Mouse (Mus musculus): ENCODE measurements around the gene Hnrnpm. TPM values are rescaled to one million over a fixed set of nuclear protein-coding genes. Genes with fewer than 3 reads are reported as not detected.

Gene Hnrnpm
- polyA plus RNA-seq, 1 experiment: 92.2 TPM

- Histone ChIP-seq H3K4me3 (ENCODE audit: control insufficient read depth, low read depth, low read length) (peak within 1 kb of the TSS; percentile 88), H3K36me3 (ENCODE audit: control insufficient read depth, insufficient read depth, low read length) (no peaks in the 10 kb centered on the region), H3K4me1 (ENCODE audit: control insufficient read depth, insufficient read depth, low read length) (no peaks in the 10 kb centered on the region; the same call in 1 of the 2 replicates), H3K27ac (ENCODE audit: control insufficient read depth, insufficient read depth, low read depth, low read length) (peak within 1 kb of the TSS; percentile 58), H3K27me3 (ENCODE audit: control insufficient read depth, insufficient read depth, low read length) (no peaks in the 10 kb centered on the region)
- TF ChIP-seq CTCF (IDR thresholded peaks at IDR 0.05; ENCODE audit: control insufficient read depth, insufficient read depth, insufficient replicate concordance, low read depth, low read length) (no peak), POLR2A (IDR thresholded peaks at IDR 0.05; ENCODE audit: control insufficient read depth, low read depth, low read length) (peak; percentile 69)
Measured at GRCm38 (mm10) chr17:33718384-33718881, 31.8 kb upstream of the Hnrnpm start, which contains the start of gene March2. Gene March2, minus strand, starts transcription at chr17:33718670.

- H3K4me3 ChIP-seq (ENCODE audit: control insufficient read depth, low read depth, low read length): peak overlapping the region; percentile 88
- H3K27ac ChIP-seq (ENCODE audit: control insufficient read depth, insufficient read depth, low read depth, low read length): peak overlapping the region; percentile 58
- TF ChIP-seq POLR2A (IDR thresholded peaks at IDR 0.05; ENCODE audit: control insufficient read depth, low read depth, low read length) (no peak), CTCF (IDR thresholded peaks at IDR 0.05; ENCODE audit: control insufficient read depth, insufficient read depth, insufficient replicate concordance, low read depth, low read length) (no peak)
- no peaks in the 10 kb centered on the region for H3K27me3 ChIP-seq (ENCODE audit: control insufficient read depth, insufficient read depth, low read length)
- H3K36me3 ChIP-seq (ENCODE audit: control insufficient read depth, insufficient read depth, low read length): no peaks in the 10 kb centered on the region
- no peaks in the 10 kb centered on the region; the same call in 1 of the 2 replicates for H3K4me1 ChIP-seq (ENCODE audit: control insufficient read depth, insufficient read depth, low read length)
Measured at GRCm38 (mm10) chr17:33717982-33718381, 31.3 kb upstream of the Hnrnpm start.

- no peak for TF ChIP-seq CTCF (IDR thresholded peaks at IDR 0.05; ENCODE audit: control insufficient read depth, insufficient read depth, insufficient replicate concordance, low read depth, low read length)
- no peak for TF ChIP-seq POLR2A (IDR thresholded peaks at IDR 0.05; ENCODE audit: control insufficient read depth, low read depth, low read length)
- H3K4me1 ChIP-seq (ENCODE audit: control insufficient read depth, insufficient read depth, low read length): no peaks in the 10 kb centered on the region; the same call in 1 of the 2 replicates
- no peak overlapping the region for H3K27ac ChIP-seq (ENCODE audit: control insufficient read depth, insufficient read depth, low read depth, low read length)
Measured at GRCm38 (mm10) chr17:33717246-33717645, 30.6 kb upstream of the Hnrnpm start.

GRCm38 (mm10) chr17:33714779-33715178 is 28.1 kb upstream of the Hnrnpm start:
- TF ChIP-seq POLR2A (IDR thresholded peaks at IDR 0.05; ENCODE audit: control insufficient read depth, low read depth, low read length) (no peak), CTCF (IDR thresholded peaks at IDR 0.05; ENCODE audit: control insufficient read depth, insufficient read depth, insufficient replicate concordance, low read depth, low read length) (no peak)
- Histone ChIP-seq H3K27me3 (ENCODE audit: control insufficient read depth, insufficient read depth, low read length) (no peaks in the 10 kb centered on the region), H3K27ac (ENCODE audit: control insufficient read depth, insufficient read depth, low read depth, low read length) (no peak overlapping the region), H3K36me3 (ENCODE audit: control insufficient read depth, insufficient read depth, low read length) (no peaks in the 10 kb centered on the region), H3K4me1 (ENCODE audit: control insufficient read depth, insufficient read depth, low read length) (no peaks in the 10 kb centered on the region; the same call in 1 of the 2 replicates), H3K4me3 (ENCODE audit: control insufficient read depth, low read depth, low read length) (no peak overlapping the region)

More at GRCm38 (mm10) chr17:33717246-33717645, 30.6 kb upstream of the Hnrnpm start:
- Histone ChIP-seq H3K4me3 (ENCODE audit: control insufficient read depth, low read depth, low read length) (no peak overlapping the region), H3K36me3 (ENCODE audit: control insufficient read depth, insufficient read depth, low read length) (no peaks in the 10 kb centered on the region), H3K27me3 (ENCODE audit: control insufficient read depth, insufficient read depth, low read length) (no peaks in the 10 kb centered on the region)

GRCm38 (mm10) chr17:33713271-33713670 is 26.6 kb upstream of the Hnrnpm start:
- TF ChIP-seq POLR2A (IDR thresholded peaks at IDR 0.05; ENCODE audit: control insufficient read depth, low read depth, low read length) (no peak), CTCF (IDR thresholded peaks at IDR 0.05; ENCODE audit: control insufficient read depth, insufficient read depth, insufficient replicate concordance, low read depth, low read length) (no peak)
- no peaks in the 10 kb centered on the region for H3K36me3 ChIP-seq (ENCODE audit: control insufficient read depth, insufficient read depth, low read length)
- H3K27me3 ChIP-seq (ENCODE audit: control insufficient read depth, insufficient read depth, low read length): no peaks in the 10 kb centered on the region
- no peak overlapping the region for H3K27ac ChIP-seq (ENCODE audit: control insufficient read depth, insufficient read depth, low read depth, low read length)
- no peak overlapping the region for H3K4me3 ChIP-seq (ENCODE audit: control insufficient read depth, low read depth, low read length)
- H3K4me1 ChIP-seq (ENCODE audit: control insufficient read depth, insufficient read depth, low read length): no peaks in the 10 kb centered on the region

- Histone ChIP-seq H3K27me3 (ENCODE audit: control insufficient read depth, insufficient read depth, low read length) (no peaks in the 10 kb centered on the region), H3K4me1 (ENCODE audit: control insufficient read depth, insufficient read depth, low read length) (no peaks in the 10 kb centered on the region), H3K27ac (ENCODE audit: control insufficient read depth, insufficient read depth, low read depth, low read length) (no peak overlapping the region), H3K36me3 (ENCODE audit: control insufficient read depth, insufficient read depth, low read length) (no peaks in the 10 kb centered on the region), H3K4me3 (ENCODE audit: control insufficient read depth, low read depth, low read length) (no peak overlapping the region)
- TF ChIP-seq CTCF (IDR thresholded peaks at IDR 0.05; ENCODE audit: control insufficient read depth, insufficient read depth, insufficient replicate concordance, low read depth, low read length) (no peak), POLR2A (IDR thresholded peaks at IDR 0.05; ENCODE audit: control insufficient read depth, low read depth, low read length) (no peak)
Measured at GRCm38 (mm10) chr17:33709834-33710233, 23.2 kb upstream of the Hnrnpm start.

GRCm38 (mm10) chr17:33703091-33703490 is 16.4 kb upstream of the Hnrnpm start:
- Histone ChIP-seq H3K27me3 (ENCODE audit: control insufficient read depth, insufficient read depth, low read length) (no peaks in the 10 kb centered on the region), H3K4me1 (ENCODE audit: control insufficient read depth, insufficient read depth, low read length) (no peaks in the 10 kb centered on the region), H3K27ac (ENCODE audit: control insufficient read depth, insufficient read depth, low read depth, low read length) (no peak overlapping the region), H3K4me3 (ENCODE audit: control insufficient read depth, low read depth, low read length) (no peak overlapping the region), H3K36me3 (ENCODE audit: control insufficient read depth, insufficient read depth, low read length) (no peaks in the 10 kb centered on the region)
- TF ChIP-seq CTCF (IDR thresholded peaks at IDR 0.05; ENCODE audit: control insufficient read depth, insufficient read depth, insufficient replicate concordance, low read depth, low read length) (no peak), POLR2A (IDR thresholded peaks at IDR 0.05; ENCODE audit: control insufficient read depth, low read depth, low read length) (no peak)
